Mouse (Mus musculus) kidney, postnatal 10 days (tissue): ENCODE measurements around the gene Fam71e1.

Source experiments
- DNase-seq: peaks from one replicate; pipeline ENCODE4 v3.0.0; 2021; ENCODE audit warnings: mixed read lengths

Gene Fam71e1

DNA sequence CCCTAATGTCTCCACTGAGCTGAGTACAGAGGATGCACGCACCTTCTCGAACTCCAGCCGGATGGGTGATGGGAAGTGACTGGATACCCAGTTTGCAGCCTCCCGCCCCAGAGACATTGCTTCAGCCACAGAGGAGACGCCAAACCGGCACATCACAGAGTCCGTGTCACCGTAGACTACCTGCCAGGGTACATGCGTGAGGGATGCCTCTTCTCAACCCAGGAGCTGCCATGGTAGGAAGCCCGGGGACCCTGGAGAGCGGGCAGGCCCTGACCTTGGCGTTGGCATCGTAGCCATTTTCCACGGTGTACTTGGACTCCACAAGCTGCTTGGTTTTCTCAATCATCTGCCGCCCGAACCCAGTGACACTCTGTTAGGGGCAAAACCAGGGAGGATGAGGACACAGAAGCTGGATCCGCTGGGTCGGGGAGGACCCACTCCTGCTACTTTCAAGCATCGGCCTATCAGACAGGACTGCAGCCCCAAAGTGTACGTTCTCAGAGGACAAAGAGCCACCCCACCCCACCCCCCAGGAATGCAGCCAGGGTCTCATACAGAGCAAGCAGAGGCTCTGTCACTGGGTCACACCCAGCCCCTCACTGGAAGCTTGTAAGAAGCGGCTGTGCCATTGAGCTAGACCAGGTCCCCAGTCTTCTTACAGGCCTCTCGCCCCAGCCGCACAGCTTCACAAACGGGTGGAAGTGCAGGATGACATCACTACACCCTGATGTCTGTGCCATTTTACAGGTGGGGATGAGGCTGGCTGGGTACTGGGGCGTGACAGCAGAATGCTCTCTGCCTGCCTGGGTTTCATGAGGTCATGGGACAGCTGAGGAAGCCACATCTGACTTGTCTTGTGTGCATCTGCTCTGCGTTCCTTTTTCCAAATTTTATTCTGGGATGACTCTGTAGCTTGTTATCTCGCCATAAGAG is 39.5 kb downstream of the Fam71e1 start:
- no peak for DNase-seq

- peak; percentile 62 for DNase-seq
These were observed 40.2 kb downstream of the Fam71e1 start for GRCm38 (mm10) chr7:44536590-44536968.

- no peak for DNase-seq
These were observed 40.6 kb downstream of the Fam71e1 start for GRCm38 (mm10) chr7:44537009-44537408.

DNA sequence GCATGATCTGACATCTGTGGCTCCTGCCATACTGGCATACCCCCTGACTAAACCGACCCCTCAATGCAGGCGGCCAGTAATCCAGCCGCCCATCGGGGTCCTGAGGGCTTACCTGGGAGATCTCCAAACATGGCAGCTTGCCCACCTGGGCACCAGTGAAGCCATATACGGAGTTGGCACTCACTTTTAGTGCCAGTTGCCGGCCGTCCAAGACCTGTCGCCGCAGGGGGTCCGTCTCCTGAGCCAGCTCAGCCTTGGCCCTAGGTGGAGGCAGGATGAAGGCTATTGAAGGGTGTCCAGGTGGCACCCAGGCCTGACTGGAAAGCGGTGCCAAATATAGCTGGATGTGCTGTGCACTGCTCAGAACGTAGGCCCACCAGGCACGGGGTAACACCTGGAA is 41.1 kb downstream of the Fam71e1 start:
- no peak for DNase-seq

GRCm38 (mm10) chr7:44538756-44539624 is 42.6 kb downstream of the Fam71e1 start:
- no peak for DNase-seq

DNA sequence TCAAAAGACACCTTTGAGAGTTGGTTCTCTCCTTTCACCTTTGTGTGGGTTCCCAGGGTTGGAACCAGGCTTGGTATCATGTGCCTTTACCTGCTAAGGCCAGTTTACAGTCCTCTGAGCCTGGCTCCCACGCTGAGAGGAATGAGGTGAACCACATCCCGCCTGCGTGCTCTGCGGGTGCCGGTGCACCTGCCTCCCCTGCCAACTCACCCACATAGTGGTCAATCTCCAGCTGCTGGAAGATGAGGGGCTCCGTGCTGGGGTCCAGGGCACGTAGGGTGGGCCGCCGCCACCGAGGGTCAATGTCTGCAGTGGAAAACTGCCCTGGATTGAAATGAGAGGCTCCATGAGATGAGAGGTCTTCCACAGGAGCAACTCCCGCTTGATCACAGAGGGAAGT is 46.2 kb downstream of the Fam71e1 start:
- no peak for DNase-seq

DNA sequence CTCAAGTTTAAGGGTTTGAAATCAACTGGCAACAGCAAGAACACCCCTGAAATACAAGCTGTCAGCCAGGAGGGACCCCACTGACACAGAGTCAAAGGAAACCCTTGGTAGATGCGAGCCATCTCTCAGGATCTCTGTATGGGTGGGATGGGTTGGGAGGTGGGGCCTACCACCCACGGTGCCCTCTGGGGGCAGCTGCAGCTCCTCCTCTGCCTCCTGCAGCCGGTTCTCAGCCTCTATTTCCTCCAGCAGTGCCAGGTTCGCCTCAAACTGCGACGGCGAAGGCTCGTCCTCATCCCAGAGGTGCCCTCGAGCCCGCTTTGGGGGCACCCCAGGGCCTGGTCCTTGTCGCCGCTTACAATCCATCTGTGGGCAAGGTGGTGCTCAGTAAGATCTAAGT is 46.7 kb downstream of the Fam71e1 start:
- DNase-seq = no peak

DNA sequence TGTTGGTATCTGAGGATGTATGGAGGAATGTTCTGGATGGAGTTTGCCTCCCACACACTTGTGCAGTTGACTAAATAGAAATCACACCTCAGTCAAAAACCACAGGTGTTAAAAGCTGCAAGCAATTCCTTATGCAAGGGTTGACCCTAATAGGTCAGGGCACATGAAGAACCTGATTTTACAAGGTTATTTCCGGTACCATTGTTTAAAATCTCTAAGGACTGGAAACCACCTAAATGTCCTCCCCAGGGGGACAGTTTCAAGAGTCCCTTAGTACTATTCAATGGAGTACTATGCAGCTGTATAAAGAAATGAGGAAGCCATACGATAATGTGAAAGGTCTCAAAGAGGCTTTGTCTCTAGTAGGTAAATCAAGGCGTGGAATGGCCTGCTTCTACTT is 49.9 kb downstream of the Fam71e1 start:
- DNase-seq = no peak

GRCm38 (mm10) chr7:44547041-44547440 is 50.7 kb downstream of the Fam71e1 start:
- DNase-seq = no peak

DNA sequence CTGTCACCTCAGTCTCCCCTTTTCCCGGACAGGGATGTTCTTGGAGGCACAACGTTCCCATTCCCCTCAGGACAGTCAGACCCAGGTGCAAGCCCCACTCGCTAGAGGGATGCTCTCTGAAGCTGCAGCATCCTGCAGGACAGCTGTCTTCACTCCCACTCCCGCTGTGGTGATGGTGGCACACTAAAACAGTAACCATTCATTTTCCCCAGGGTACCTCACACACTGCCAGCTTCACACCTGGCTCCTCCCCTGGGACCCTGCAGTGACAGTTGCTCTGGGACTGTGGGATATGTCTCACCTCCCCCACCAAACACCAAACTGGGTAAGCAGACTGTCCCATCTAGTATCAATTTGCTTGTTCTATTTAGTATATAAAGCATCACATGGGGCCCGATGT is 51.3 kb downstream of the Fam71e1 start:
- DNase-seq = no peak

DNA sequence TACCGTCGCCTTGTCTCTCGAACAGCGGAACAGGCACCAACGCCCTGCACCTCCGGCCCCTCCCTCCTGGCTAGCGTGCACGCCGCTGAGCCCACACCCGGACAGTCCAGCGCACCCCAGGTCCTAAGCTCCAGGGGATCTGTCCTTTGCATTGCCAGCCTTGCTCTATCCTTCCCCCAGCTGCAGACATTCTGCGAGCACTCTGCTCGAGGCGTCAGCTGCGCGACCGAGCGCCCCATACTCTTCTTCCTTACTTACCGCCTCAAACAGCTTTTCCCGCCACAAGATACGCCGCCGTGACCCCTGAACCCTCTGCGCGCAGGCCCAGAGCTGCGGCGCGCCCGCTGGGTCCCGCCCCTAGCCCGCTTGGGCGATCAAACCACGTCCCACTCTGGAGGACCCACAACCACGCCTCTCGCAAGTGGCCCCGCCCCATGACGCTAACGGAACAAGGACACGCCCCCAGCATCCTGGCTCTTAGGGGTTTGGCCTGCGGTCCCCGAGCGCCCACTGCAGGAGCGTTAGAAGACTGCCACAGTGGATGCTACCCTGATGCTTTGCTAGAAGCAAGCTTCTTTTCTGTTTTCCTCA is 52.2 kb downstream of the Fam71e1 start, which contains the start of gene Pold1:
Gene Pold1 (minus strand): TSS at position 353 of the 591 bp plus-strand sequence.
- peak; percentile 100 for DNase-seq

DNA sequence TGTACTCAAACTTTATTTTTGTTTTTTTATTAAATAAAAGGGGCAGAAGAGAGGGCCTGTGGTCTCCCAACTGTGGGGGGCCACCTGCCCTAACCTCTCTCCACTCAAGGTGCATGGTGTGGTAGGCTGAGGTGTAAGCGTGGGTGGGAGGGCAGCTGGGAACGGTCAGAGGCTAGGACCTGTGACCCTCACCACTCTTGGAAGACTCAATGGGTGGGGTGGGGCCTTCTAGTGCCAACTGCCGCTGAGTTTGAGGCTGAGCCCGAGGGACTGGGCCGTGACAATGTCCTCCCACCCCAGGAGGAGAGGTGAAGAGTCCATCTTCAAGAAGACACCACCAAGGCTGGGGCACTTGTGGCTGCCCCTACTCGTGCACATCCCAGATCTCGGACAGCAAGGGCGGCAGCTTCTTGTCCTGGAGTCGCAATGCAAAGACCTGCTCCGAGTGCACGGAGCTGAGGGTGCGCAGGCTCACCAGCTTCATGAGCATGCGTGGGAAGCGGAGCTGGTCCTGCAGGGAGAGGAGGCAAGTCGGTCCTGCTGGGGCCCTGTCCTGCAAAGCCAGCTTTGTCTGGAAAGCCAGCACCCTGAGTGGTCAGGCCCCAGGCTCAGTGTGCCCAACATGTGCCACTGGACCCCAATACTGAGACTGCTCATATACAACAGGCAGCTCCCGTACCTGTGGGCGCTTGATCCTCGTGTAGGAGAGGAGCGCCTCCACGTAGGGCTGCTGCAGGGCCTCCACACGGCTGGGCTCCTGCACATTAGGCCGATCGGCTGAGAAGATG is 53.4 kb downstream of the Fam71e1 start:
- DNase-seq = no peak

DNA sequence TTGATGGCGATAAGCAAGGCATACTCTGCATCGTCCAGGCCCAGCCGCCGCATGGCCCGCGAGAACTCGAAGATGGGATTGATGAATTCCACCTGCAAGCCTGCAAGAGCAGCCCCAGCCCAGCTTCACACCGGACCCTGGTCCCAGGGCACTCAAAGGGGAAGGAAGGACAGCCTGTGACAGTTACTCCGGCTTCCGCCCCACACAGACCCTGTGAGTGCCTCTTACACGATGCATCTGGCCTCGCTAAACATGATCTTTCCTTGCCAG is 54.0 kb downstream of the Fam71e1 start:
- DNase-seq = no peak
